In genomic region chr17:16173568-16174105, GRCm38 (mm10) we compare ENCODE assay signal across 17 mouse cellular contexts.
"Had no signal": no experiment of that assay in that cellular context is flagged by ENCODE, and none has a peak within 500 bp of the region (broad histone marks: within the 10 kb centered on the region; RNA-seq: fewer than 3 reads in every experiment).

No protein-coding gene starts in this region.

- H3K4me2 ChIP-seq: limb, embryonic 12.5 days; limb, embryonic 15.5 days; liver, embryonic 11.5 days; midbrain, embryonic 13.5 days had no signal

- H3K4me1 ChIP-seq: limb, embryonic 12.5 days; limb, embryonic 15.5 days had no signal

- H3K9me3 ChIP-seq: limb, embryonic 12.5 days; limb, embryonic 15.5 days; midbrain, embryonic 13.5 days had no signal

- ATAC-seq: inflammation-experienced regulatory T-cells, adult 6 months; intestine, embryonic 16.5 days; liver, postnatal 0 days; midbrain, embryonic 13.5 days had no signal

- H3K36me3 ChIP-seq: limb, embryonic 12.5 days; limb, embryonic 15.5 days; midbrain, embryonic 13.5 days had no signal

- H3K9ac ChIP-seq: limb, embryonic 12.5 days; limb, embryonic 15.5 days; liver, embryonic 14.5 days; liver, postnatal 0 days; midbrain, embryonic 13.5 days had no signal

- H3K27ac ChIP-seq: left cerebral cortex, adult 2 months; limb, embryonic 12.5 days; limb, embryonic 15.5 days; liver, embryonic 14.5 days; macrophage; midbrain, embryonic 13.5 days had no signal

- DNase-seq: kidney, adult 2 months; kidney, postnatal 10 days; kidney, postnatal 36 days; layer of hippocampus, postnatal 36 days; left cerebral cortex, postnatal 4 days; liver, postnatal 0 days; lung, postnatal 10 days; thymus, postnatal 36 days had no signal

- H3K4me3 ChIP-seq: left cerebral cortex, adult 2 months; limb, embryonic 12.5 days; limb, embryonic 15.5 days; midbrain, embryonic 13.5 days had no signal

- H3K27me3 ChIP-seq: limb, embryonic 12.5 days; limb, embryonic 15.5 days; midbrain, embryonic 13.5 days had no signal
